ENCODE assay signal across 17 mouse cellular contexts in genomic region chr11:71779642-71780041, GRCm38 (mm10). TPM values are rescaled to one million over a fixed set of nuclear protein-coding genes. Genes with fewer than 3 reads are reported as not detected.
DNase-seq lines count a peak whose midpoint lies in the region; ATAC-seq and TF ChIP-seq lines count a peak whose summit lies in the region.
"Had no signal": no experiment of that assay in that cellular context is flagged by ENCODE, and none has a peak within 500 bp of the region (broad histone marks: within the 10 kb centered on the region; RNA-seq: fewer than 3 reads in every experiment).

No protein-coding gene starts in this region.

- no peaks in the 10 kb centered on the region for H3K9me3 ChIP-seq in forebrain, embryonic 14.5 days (replicated peaks; ENCODE audit: control insufficient read depth, low read length)
- no peaks in the 10 kb centered on the region for H3K9me3 ChIP-seq in forebrain, embryonic 12.5 days
- no peaks in the 10 kb centered on the region for H3K9me3 ChIP-seq in midbrain, embryonic 13.5 days
- H3K9me3 ChIP-seq in stomach, postnatal 0 days (ENCODE audit: control insufficient read depth, low read length): no peaks in the 10 kb centered on the region
- H3K9me3 ChIP-seq: embryonic facial prominence, embryonic 13.5 days; heart, embryonic 12.5 days; intestine, embryonic 15.5 days; kidney, embryonic 15.5 days; limb, embryonic 12.5 days had no signal

- peaks cover 60% of the 10 kb centered on the region for H3K36me3 ChIP-seq in forebrain, embryonic 14.5 days (ENCODE audit: control insufficient read depth, insufficient read depth, low read length)
- peaks cover 75% of the 10 kb centered on the region for H3K36me3 ChIP-seq in forebrain, embryonic 12.5 days (replicated peaks)
- H3K36me3 ChIP-seq in midbrain, embryonic 13.5 days: peaks cover 70% of the 10 kb centered on the region
- H3K36me3 ChIP-seq in stomach, postnatal 0 days (ENCODE audit: control insufficient read depth, insufficient read depth, low read length): no peaks in the 10 kb centered on the region
- H3K36me3 ChIP-seq: embryonic facial prominence, embryonic 13.5 days; heart, embryonic 12.5 days; intestine, embryonic 15.5 days; kidney, embryonic 15.5 days; limb, embryonic 12.5 days had no signal

- H3K27ac ChIP-seq in forebrain, embryonic 14.5 days (ENCODE audit: low read depth, low read length): peak overlapping the region; percentile 21; the same call in 1 of the 2 replicates
- H3K27ac ChIP-seq in forebrain, embryonic 12.5 days: no peak overlapping the region
- H3K27ac ChIP-seq in midbrain, embryonic 13.5 days: peak overlapping the region; percentile 76
- H3K27ac ChIP-seq in stomach, postnatal 0 days (replicated peaks): no peak overlapping the region
- H3K27ac ChIP-seq: embryonic facial prominence, embryonic 13.5 days; intestine, embryonic 15.5 days; kidney, embryonic 15.5 days; limb, embryonic 12.5 days; liver, embryonic 14.5 days had no signal

- H3K4me3 ChIP-seq in forebrain, embryonic 14.5 days (ENCODE audit: low read depth, low read length): no peak overlapping the region
- no peak overlapping the region for H3K4me3 ChIP-seq in forebrain, embryonic 12.5 days (replicated peaks)
- H3K4me3 ChIP-seq in midbrain, embryonic 13.5 days (replicated peaks): no peak overlapping the region
- no peak overlapping the region for H3K4me3 ChIP-seq in stomach, postnatal 0 days (ENCODE audit: low read depth, low read length)
- H3K4me3 ChIP-seq: embryonic facial prominence, embryonic 13.5 days; heart, embryonic 12.5 days; intestine, embryonic 15.5 days; kidney, embryonic 15.5 days; limb, embryonic 12.5 days; myocyte had no signal

- H3K27me3 ChIP-seq in forebrain, embryonic 14.5 days (replicated peaks; ENCODE audit: control insufficient read depth, insufficient read depth, low read length): no peaks in the 10 kb centered on the region
- no peaks in the 10 kb centered on the region for H3K27me3 ChIP-seq in forebrain, embryonic 12.5 days
- no peaks in the 10 kb centered on the region for H3K27me3 ChIP-seq in midbrain, embryonic 13.5 days
- no peaks in the 10 kb centered on the region for H3K27me3 ChIP-seq in stomach, postnatal 0 days (ENCODE audit: control insufficient read depth, insufficient read depth, low read length)
- H3K27me3 ChIP-seq: intestine, embryonic 15.5 days had no signal

- H3K4me1 ChIP-seq in forebrain, embryonic 14.5 days (ENCODE audit: control insufficient read depth, insufficient read depth, low read length): no peaks in the 10 kb centered on the region
- H3K4me1 ChIP-seq in forebrain, embryonic 12.5 days: peaks cover 5% of the 10 kb centered on the region; the same call in 1 of the 2 replicates
- H3K4me1 ChIP-seq in midbrain, embryonic 13.5 days (replicated peaks): peaks cover 40% of the 10 kb centered on the region
- H3K4me1 ChIP-seq in stomach, postnatal 0 days (replicated peaks; ENCODE audit: control insufficient read depth, insufficient read depth): no peaks in the 10 kb centered on the region
- H3K4me1 ChIP-seq: embryonic facial prominence, embryonic 13.5 days; heart, embryonic 12.5 days; intestine, embryonic 15.5 days; kidney, embryonic 15.5 days; limb, embryonic 12.5 days had no signal

- no peak overlapping the region for H3K9ac ChIP-seq in forebrain, embryonic 14.5 days (ENCODE audit: low read length)
- H3K9ac ChIP-seq in forebrain, embryonic 12.5 days: no peak overlapping the region
- peak overlapping the region; percentile 28; the same call in 1 of the 2 replicates for H3K9ac ChIP-seq in midbrain, embryonic 13.5 days (replicated peaks)
- no peak overlapping the region for H3K9ac ChIP-seq in stomach, postnatal 0 days (ENCODE audit: low read length)
- H3K9ac ChIP-seq: embryonic facial prominence, embryonic 13.5 days; heart, embryonic 12.5 days; intestine, embryonic 15.5 days; kidney, embryonic 15.5 days; limb, embryonic 12.5 days; liver, embryonic 14.5 days had no signal

- no peak for ATAC-seq in forebrain, embryonic 14.5 days
- ATAC-seq in forebrain, embryonic 12.5 days (ENCODE audit: low FRiP score): no peak
- peak; percentile 56; the same call in 1 of the 2 replicates for ATAC-seq in midbrain, embryonic 13.5 days
- 0 out of 2 replicates have a peak, but pooled peaks have one; percentile 4 for ATAC-seq in stomach, postnatal 0 days (ENCODE audit: low FRiP score, low TSS enrichment)
- ATAC-seq: intestine, embryonic 15.5 days had no signal

- no peak overlapping the region for H3K4me2 ChIP-seq in forebrain, embryonic 14.5 days (ENCODE audit: low read length)
- H3K4me2 ChIP-seq in forebrain, embryonic 12.5 days: no peak overlapping the region
- no peak overlapping the region for H3K4me2 ChIP-seq in midbrain, embryonic 13.5 days (replicated peaks)
- no peak overlapping the region for H3K4me2 ChIP-seq in stomach, postnatal 0 days (replicated peaks; ENCODE audit: low read depth)
- H3K4me2 ChIP-seq: embryonic facial prominence, embryonic 13.5 days; heart, embryonic 12.5 days; intestine, embryonic 15.5 days; kidney, embryonic 15.5 days; limb, embryonic 12.5 days had no signal

- DNase-seq in forebrain, embryonic 14.5 days (ENCODE audit: low spot score): peak; percentile 36
- peak; percentile 75 to 76 for DNase-seq in right cerebral cortex, postnatal 10 days (ENCODE audit: low spot score in 2 of 2)
- no peak for DNase-seq in right cerebral cortex, postnatal 14 days
- DNase-seq in stomach, postnatal 0 days (ENCODE audit: low spot score): no peak
- DNase-seq in embryo, embryonic 11 days: no peak
- DNase-seq in spleen, adult 12 weeks (ENCODE audit: low spot score): no peak
- DNase-seq: adrenal gland, postnatal 14 days; cerebellum, adult 2 months had no signal

- no peak for TF ChIP-seq EP300 in stomach, postnatal 0 days (optimal IDR thresholded peaks at IDR 0.05)

- TF ChIP-seq CTCF in stomach, postnatal 0 days (IDR thresholded peaks at IDR 0.05; ENCODE audit: low read depth): no peak

- 83% methylated on average over 10 of the region's 10 CpGs for WGBS in forebrain, embryonic 14.5 days
- 75% methylated on average over 10 of the region's 10 CpGs for WGBS in forebrain, embryonic 12.5 days
- WGBS in midbrain, embryonic 13.5 days: 52% methylated on average over 10 of the region's 10 CpGs
- 56% methylated on average over 10 of the region's 10 CpGs for WGBS in stomach, postnatal 0 days

RNA-seq across cellular contexts. Expression of gene Wscd1, which starts 29.9 kb away (rescaled TPM):
- polyA plus RNA-seq in forebrain, embryonic 14.5 days (2014; fragmentation: Nextera tagmentation; extraction: Ambion mirVana): 23.1 and 31.7 TPM in 2 replicates
- polyA plus RNA-seq in forebrain, embryonic 12.5 days (2016; fragmentation: Nextera tagmentation; extraction: Ambion mirVana): 58.3 and 65.1 TPM in 2 replicates
- 79.2 and 82.5 TPM in 2 replicates for polyA plus RNA-seq in midbrain, embryonic 13.5 days (2015; fragmentation: Nextera tagmentation; extraction: Ambion mirVana)
- polyA plus RNA-seq in stomach, postnatal 0 days (2015; fragmentation: Nextera tagmentation; extraction: Ambion mirVana): 1.5 and 1.9 TPM in 2 replicates

Comparison
In these comparisons a context has a peak if more than half of its experiments do, and no peak if none do; other contexts are left out.
1. DNase-seq: peak in forebrain, embryonic 14.5 days (single experiment) and right cerebral cortex, postnatal 10 days (2 of 2); none in right cerebral cortex, postnatal 14 days (single experiment), stomach, postnatal 0 days (single experiment), embryo, embryonic 11 days (single experiment) and spleen, adult 12 weeks (single experiment).
2. H3K27ac ChIP-seq: peak in forebrain, embryonic 14.5 days (single experiment) and midbrain, embryonic 13.5 days (single experiment); none in forebrain, embryonic 12.5 days (single experiment) and stomach, postnatal 0 days (single experiment).
3. ATAC-seq: peak in midbrain, embryonic 13.5 days (single experiment) and stomach, postnatal 0 days (single experiment); none in forebrain, embryonic 14.5 days (single experiment) and forebrain, embryonic 12.5 days (single experiment).